Mouse (Mus musculus) heart, postnatal 36 days (tissue): Measurements from ENCODE around the gene Fam3c. TPM values are rescaled to one million over a fixed set of nuclear protein-coding genes. Genes with fewer than 3 reads are reported as not detected.
"Not testable (repeated sequence)": the region's sequence is repeated elsewhere in the genome, so short reads cannot be mapped to it uniquely, and the experiment has no call there.

Experiments
- DNase-seq, 2 experiments: peaks; one replicate each; pipeline ENCODE4 v3.0.0; 2021 to 2022
- intact Hi-C: fragments of 180-260 bp; cut with DNase I; formaldehyde crosslinking; loops from one replicate; pipeline ENCODE4 v1.15.1; 2025
- total RNA-seq, 2 experiments: library from RNA; stranded (reverse); gene quantifications; 2 replicates each; pipeline ENCODE4 v1.2.3; 2021

The Fam3c gene
- total RNA-seq, 2 experiments from 2014 or later = 25.5 to 25.6 TPM

GRCm38 (mm10) chr6:22297028-22297427 is 59.0 kb downstream of the Fam3c start:
- intact Hi-C loops = no loop called here
- no peak for DNase-seq

GRCm38 (mm10) chr6:22293922-22294321 is 62.1 kb downstream of the Fam3c start:
- intact Hi-C loops = no loop called here
- DNase-seq = no peak

GRCm38 (mm10) chr6:22292056-22292455 is 64.0 kb downstream of the Fam3c start:
- DNase-seq = no peak
- intact Hi-C loops = no loop called here

- intact Hi-C loops = no loop called here
- no peak for DNase-seq
Measured at GRCm38 (mm10) chr6:22290790-22291189, 65.3 kb downstream of the Fam3c start.

GRCm38 (mm10) chr6:22289461-22290021 is 66.5 kb downstream of the Fam3c start:
- intact Hi-C loops = no loop called here

GRCm38 (mm10) chr6:22288737-22289460 is 67.1 kb downstream of the Fam3c start:
- intact Hi-C loops = no loop called here
- no peak for DNase-seq

More at GRCm38 (mm10) chr6:22289461-22290021, 66.5 kb downstream of the Fam3c start:
- no peak for DNase-seq

GRCm38 (mm10) chr6:22288004-22288736 is 67.9 kb downstream of the Fam3c start, which contains the start of gene Wnt16:
Wnt16 (plus strand) TSS chr6:22288227.
- DNase-seq = no peak
- intact Hi-C loops = no loop called here

- intact Hi-C loops = no loop called here
Measured at GRCm38 (mm10) chr6:22282405-22282804, 73.6 kb downstream of the Fam3c start.

GRCm38 (mm10) chr6:22280217-22280861 is 75.7 kb downstream of the Fam3c start:
- DNase-seq = peak; percentile 31 to 50
- intact Hi-C loops = no loop called here

More at GRCm38 (mm10) chr6:22282405-22282804, 73.6 kb downstream of the Fam3c start:
- no peak for DNase-seq

- no peak for DNase-seq
- intact Hi-C loops = no loop called here
Measured at GRCm38 (mm10) chr6:22277941-22278340, 78.1 kb downstream of the Fam3c start.

- peak in 1 of 2 experiments; percentile 39 for DNase-seq
- intact Hi-C loops = no loop called here
Measured at GRCm38 (mm10) chr6:22269840-22270521, 86.1 kb downstream of the Fam3c start.

- intact Hi-C loops = no loop called here
- DNase-seq = no peak
Measured at GRCm38 (mm10) chr6:22268677-22269076, 87.4 kb downstream of the Fam3c start.

GRCm38 (mm10) chr6:22267807-22268667 is 88.0 kb downstream of the Fam3c start:
- intact Hi-C loops = no loop called here
- no peak for DNase-seq

GRCm38 (mm10) chr6:22266018-22266417 is 90.0 kb downstream of the Fam3c start:
- intact Hi-C loops = no loop called here

GRCm38 (mm10) chr6:22264094-22264493 is 91.9 kb downstream of the Fam3c start:
- DNase-seq, intact Hi-C loops: not testable (repeated sequence)

More at GRCm38 (mm10) chr6:22266018-22266417, 90.0 kb downstream of the Fam3c start:
- DNase-seq = no peak

- DNase-seq = no peak
- intact Hi-C loops = no loop called here
Measured at GRCm38 (mm10) chr6:22262519-22262918, 93.5 kb downstream of the Fam3c start.

GRCm38 (mm10) chr6:22258784-22259183 is 97.3 kb downstream of the Fam3c start:
- intact Hi-C loops = no loop called here
- DNase-seq = no peak
